Mouse (Mus musculus) E14TG2a.4 (cell line): ENCODE measurements around the gene Rplp2.
A peak's percentile ranks its signal among the peaks of the same experiment; 100 is the strongest.

Experiments used
- H3K27me3 ChIP-seq: 2 replicates; pipeline ENCODE4 v1.6.1; 2014; ENCODE audit warnings: low read length, control low read depth; ENCODE audit not compliant: insufficient read depth
- H3K36me3 ChIP-seq: 2 replicates; pipeline ENCODE4 v1.6.1; 2014; ENCODE audit warnings: low read length, control low read depth; ENCODE audit not compliant: insufficient read depth
- H3K4me1 ChIP-seq: replicated peaks from 2 replicates; pipeline ENCODE4 v1.6.1; 2014; ENCODE audit warnings: low read depth, low read length, control low read depth
- H3K4me3 ChIP-seq: replicated peaks from 2 replicates; pipeline ENCODE4 v1.5.1; 2014; ENCODE audit warnings: mild to moderate bottlenecking, low read length
- H3K9me3 ChIP-seq: 2 replicates; pipeline ENCODE4 v1.6.1; 2014; ENCODE audit warnings: low read length, control low read depth
- CTCF ChIP-seq: conservative IDR thresholded peaks from 2 replicates; pipeline ENCODE4 v1.5.1; 2014; ENCODE audit warnings: low read length
- NANOG ChIP-seq: IDR thresholded peaks from 2 replicates; pipeline ENCODE4 v1.6.1; 2014; ENCODE audit warnings: borderline replicate concordance, low read length, mixed read lengths
- POU5F1 ChIP-seq: IDR thresholded peaks from 2 replicates; pipeline ENCODE4 v1.6.1; 2014; ENCODE audit warnings: low read length, borderline replicate concordance

Gene Rplp2

GRCm38 (mm10) chr7:141467230-141468030 is 20.3 kb downstream of the Rplp2 start, which contains the start of gene Cd151:
Cd151 (plus strand) TSS chr7:141467392.
- Histone ChIP-seq H3K4me1 (peaks cover 91% of the 10 kb centered on the region), H3K9me3 (no peaks in the 10 kb centered on the region), H3K36me3 (peaks cover 34% of the 10 kb centered on the region), H3K4me3 (peak within 1 kb of the TSS; percentile 93), H3K27me3 (peaks cover 41% of the 10 kb centered on the region)
- TF ChIP-seq NANOG (no peak), POU5F1 (no peak), CTCF (no peak)

GRCm38 (mm10) chr7:141468164-141468521 is 21.0 kb downstream of the Rplp2 start:
- H3K27me3 ChIP-seq, result peaks cover 33% of the 10 kb centered on the region
- peaks cover 41% of the 10 kb centered on the region for H3K36me3 ChIP-seq
- TF ChIP-seq NANOG (no peak), POU5F1 (no peak), CTCF (no peak)
- H3K4me3 ChIP-seq, result peak overlapping the region; percentile 93
- no peaks in the 10 kb centered on the region for H3K9me3 ChIP-seq
- peaks cover 95% of the 10 kb centered on the region for H3K4me1 ChIP-seq

- H3K27me3 ChIP-seq, result peaks cover 28% of the 10 kb centered on the region
- TF ChIP-seq CTCF, result peak; percentile 22; the same call in 1 of the 2 replicates
- TF ChIP-seq POU5F1, result no peak
- TF ChIP-seq NANOG, result no peak
- peaks cover 47% of the 10 kb centered on the region for H3K36me3 ChIP-seq
- H3K4me3 ChIP-seq, result peak overlapping the region; percentile 93
- H3K9me3 ChIP-seq, result no peaks in the 10 kb centered on the region
- peaks cover 95% of the 10 kb centered on the region for H3K4me1 ChIP-seq
Measured at GRCm38 (mm10) chr7:141468522-141469211, 21.5 kb downstream of the Rplp2 start.

- peaks cover 21% of the 10 kb centered on the region for H3K27me3 ChIP-seq
- no peaks in the 10 kb centered on the region for H3K9me3 ChIP-seq
- peaks cover 49% of the 10 kb centered on the region for H3K36me3 ChIP-seq
- H3K4me3 ChIP-seq, result peak overlapping the region; percentile 93
- peaks cover 95% of the 10 kb centered on the region for H3K4me1 ChIP-seq
- no peak for TF ChIP-seq CTCF
- TF ChIP-seq POU5F1, result no peak
- no peak for TF ChIP-seq NANOG
Measured at GRCm38 (mm10) chr7:141469352-141469751, 22.2 kb downstream of the Rplp2 start.

GRCm38 (mm10) chr7:141469901-141470636 is 22.9 kb downstream of the Rplp2 start:
- H3K4me3 ChIP-seq, result peak overlapping the region; percentile 93
- peaks cover 14% of the 10 kb centered on the region for H3K27me3 ChIP-seq
- no peaks in the 10 kb centered on the region for H3K9me3 ChIP-seq
- TF ChIP-seq NANOG (no peak), CTCF (no peak), POU5F1 (no peak)
- H3K36me3 ChIP-seq, result peaks cover 49% of the 10 kb centered on the region
- H3K4me1 ChIP-seq, result peaks cover 88% of the 10 kb centered on the region

- Histone ChIP-seq H3K9me3 (no peaks in the 10 kb centered on the region), H3K4me3 (peak overlapping the region; percentile 93), H3K36me3 (peaks cover 49% of the 10 kb centered on the region), H3K27me3 (peaks cover 10% of the 10 kb centered on the region), H3K4me1 (peaks cover 83% of the 10 kb centered on the region)
- TF ChIP-seq NANOG (no peak), POU5F1 (no peak)
Measured at GRCm38 (mm10) chr7:141470637-141470944, 23.4 kb downstream of the Rplp2 start.

GRCm38 (mm10) chr7:141471236-141471635 is 24.1 kb downstream of the Rplp2 start:
- no peak for TF ChIP-seq CTCF
- TF ChIP-seq NANOG, result no peak
- TF ChIP-seq POU5F1, result no peak
- Histone ChIP-seq H3K9me3 (no peaks in the 10 kb centered on the region), H3K4me3 (no peak overlapping the region), H3K36me3 (peaks cover 49% of the 10 kb centered on the region), H3K27me3 (peaks cover 9% of the 10 kb centered on the region), H3K4me1 (peaks cover 83% of the 10 kb centered on the region)

- H3K9me3 ChIP-seq, result no peaks in the 10 kb centered on the region
- peaks cover 10% of the 10 kb centered on the region for H3K27me3 ChIP-seq
- no peak for TF ChIP-seq POU5F1
- no peak for TF ChIP-seq NANOG
- no peak for TF ChIP-seq CTCF
- H3K4me1 ChIP-seq, result peaks cover 84% of the 10 kb centered on the region
- H3K36me3 ChIP-seq, result peaks cover 49% of the 10 kb centered on the region
- no peak overlapping the region for H3K4me3 ChIP-seq
Measured at GRCm38 (mm10) chr7:141472226-141472625, 25.1 kb downstream of the Rplp2 start.
